Comparison of ENCODE assay signal across 29 mouse cellular contexts in genomic region chr2:69520273-69520672, GRCm38 (mm10).
DNase-seq lines count a peak whose midpoint lies in the region; ATAC-seq and TF ChIP-seq lines count a peak whose summit lies in the region.
"Had no signal": no experiment of that assay in that cellular context is flagged by ENCODE, and none has a peak within 500 bp of the region (broad histone marks: within the 10 kb centered on the region; RNA-seq: fewer than 3 reads in every experiment).

No protein-coding gene starts in this region.

- no peak overlapping the region for H3K9ac ChIP-seq in forebrain, postnatal 0 days
- H3K9ac ChIP-seq in lung, postnatal 0 days (replicated peaks; ENCODE audit: low read depth), result no peak overlapping the region
- no peak overlapping the region for H3K9ac ChIP-seq in forebrain, embryonic 12.5 days
- H3K9ac ChIP-seq: embryonic facial prominence, embryonic 13.5 days; forebrain, embryonic 13.5 days; hindbrain, embryonic 13.5 days; kidney, embryonic 15.5 days; liver, embryonic 13.5 days; lung, embryonic 15.5 days; midbrain, embryonic 12.5 days; neural tube, embryonic 13.5 days had no signal

- no peaks in the 10 kb centered on the region for H3K27me3 ChIP-seq in forebrain, postnatal 0 days (ENCODE audit: insufficient read depth, low read length)
- H3K27me3 ChIP-seq in forebrain, embryonic 10.5 days (ENCODE audit: poor library complexity, severe bottlenecking), result no peaks in the 10 kb centered on the region
- H3K27me3 ChIP-seq in lung, postnatal 0 days (replicated peaks; ENCODE audit: insufficient read depth, low read length), result no peaks in the 10 kb centered on the region
- H3K27me3 ChIP-seq in Patski, result no peaks in the 10 kb centered on the region
- H3K27me3 ChIP-seq in forebrain, embryonic 12.5 days, result no peaks in the 10 kb centered on the region
- H3K27me3 ChIP-seq: embryonic facial prominence, embryonic 13.5 days; forebrain, embryonic 13.5 days; hindbrain, embryonic 13.5 days; kidney, embryonic 15.5 days; liver, embryonic 13.5 days; lung, embryonic 15.5 days; megakaryocyte, embryonic 14.5 days; midbrain, embryonic 12.5 days; neural tube, embryonic 13.5 days had no signal

- no peak for TF ChIP-seq EP300 in lung, postnatal 0 days (IDR thresholded peaks at IDR 0.05)

- H3K4me3 ChIP-seq in forebrain, postnatal 0 days (ENCODE audit: low read depth, low read length), result no peak overlapping the region
- H3K4me3 ChIP-seq in forebrain, embryonic 10.5 days, result no peak overlapping the region
- H3K4me3 ChIP-seq in lung, postnatal 0 days (ENCODE audit: low read depth, low read length), result no peak overlapping the region
- H3K4me3 ChIP-seq in forebrain, embryonic 12.5 days (replicated peaks), result no peak overlapping the region
- H3K4me3 ChIP-seq: embryonic facial prominence, embryonic 13.5 days; erythroblast, embryonic 14.5 days; forebrain, embryonic 13.5 days; hindbrain, embryonic 13.5 days; kidney, embryonic 15.5 days; liver, embryonic 13.5 days; lung, embryonic 15.5 days; megakaryocyte, embryonic 14.5 days; midbrain, embryonic 12.5 days; neural tube, embryonic 13.5 days had no signal

- H3K27ac ChIP-seq in forebrain, postnatal 0 days (ENCODE audit: low read depth, low read length), result no peak overlapping the region
- H3K27ac ChIP-seq in forebrain, embryonic 10.5 days, result no peak overlapping the region
- no peak overlapping the region for H3K27ac ChIP-seq in lung, postnatal 0 days (ENCODE audit: low read length)
- no peak overlapping the region for H3K27ac ChIP-seq in forebrain, embryonic 12.5 days
- H3K27ac ChIP-seq: embryonic facial prominence, embryonic 13.5 days; forebrain, embryonic 13.5 days; hindbrain, embryonic 13.5 days; kidney, embryonic 15.5 days; liver, embryonic 13.5 days; lung, embryonic 15.5 days; midbrain, embryonic 12.5 days; neural tube, embryonic 13.5 days had no signal

- H3K36me3 ChIP-seq in forebrain, postnatal 0 days (ENCODE audit: insufficient read depth), result no peaks in the 10 kb centered on the region
- H3K36me3 ChIP-seq in forebrain, embryonic 10.5 days (replicated peaks), result peaks cover 56% of the 10 kb centered on the region
- no peaks in the 10 kb centered on the region for H3K36me3 ChIP-seq in lung, postnatal 0 days (ENCODE audit: insufficient read depth, low read length)
- no peaks in the 10 kb centered on the region; the same call in 1 of the 2 replicates for H3K36me3 ChIP-seq in forebrain, embryonic 12.5 days (replicated peaks)
- H3K36me3 ChIP-seq: embryonic facial prominence, embryonic 13.5 days; hindbrain, embryonic 13.5 days; kidney, embryonic 15.5 days; liver, embryonic 13.5 days; lung, embryonic 15.5 days; neural tube, embryonic 13.5 days had no signal

- WGBS in forebrain, postnatal 0 days, result 91% methylated on average over 2 of the region's 2 CpGs
- 89% methylated on average over 2 of the region's 2 CpGs for WGBS in forebrain, embryonic 10.5 days
- WGBS in lung, postnatal 0 days, result 89% methylated on average over 2 of the region's 2 CpGs
- 93% methylated on average over 2 of the region's 2 CpGs for WGBS in forebrain, embryonic 12.5 days

- DNase-seq in forebrain, postnatal 0 days, result no peak
- no peak for DNase-seq in forebrain, embryonic 10.5 days (ENCODE audit: extremely low spot score, low spot score)
- DNase-seq in lung, postnatal 0 days (ENCODE audit: low spot score), result no peak
- no peak for DNase-seq in lung, adult 18-20 months
- no peak for DNase-seq in Patski (ENCODE audit: low read depth, low spot score)
- DNase-seq: adrenal gland, postnatal 14 days; cerebellum, adult 11-12 months; cerebellum, postnatal 10 days; gastrocnemius, postnatal 25 days; heart, adult 18-20 months; heart, postnatal 36 days; kidney, adult 11 months; left cerebral cortex, postnatal 4 days; liver, embryonic 13.5 days; lung, postnatal 4 days had no signal

- TF ChIP-seq CTCF in forebrain, postnatal 0 days (IDR thresholded peaks at IDR 0.05; ENCODE audit: low read depth), result 0 out of 2 replicates have a peak, but pooled peaks have one; percentile 9
- peak; percentile 27 for TF ChIP-seq CTCF in lung, postnatal 0 days (IDR thresholded peaks at IDR 0.05)
- TF ChIP-seq CTCF in Patski (IDR thresholded peaks at IDR 0.05), result peak; percentile 70

- H3K4me2 ChIP-seq in forebrain, postnatal 0 days (ENCODE audit: low read depth), result no peak overlapping the region
- H3K4me2 ChIP-seq in lung, postnatal 0 days (replicated peaks; ENCODE audit: low read depth, low read length), result no peak overlapping the region
- no peak overlapping the region for H3K4me2 ChIP-seq in forebrain, embryonic 12.5 days
- H3K4me2 ChIP-seq: embryonic facial prominence, embryonic 13.5 days; forebrain, embryonic 13.5 days; heart, embryonic 11.5 days; hindbrain, embryonic 13.5 days; kidney, embryonic 15.5 days; liver, embryonic 13.5 days; lung, embryonic 15.5 days; midbrain, embryonic 12.5 days; neural tube, embryonic 13.5 days had no signal

- H3K9me3 ChIP-seq in forebrain, postnatal 0 days (ENCODE audit: low read length), result no peaks in the 10 kb centered on the region
- H3K9me3 ChIP-seq in forebrain, embryonic 10.5 days, result 0 out of 2 replicates have a peak, but pooled peaks cover 5% of the 10 kb centered on the region
- no peaks in the 10 kb centered on the region for H3K9me3 ChIP-seq in lung, postnatal 0 days (ENCODE audit: low read length)
- no peaks in the 10 kb centered on the region for H3K9me3 ChIP-seq in forebrain, embryonic 12.5 days
- H3K9me3 ChIP-seq: embryonic facial prominence, embryonic 13.5 days; forebrain, embryonic 13.5 days; hindbrain, embryonic 13.5 days; kidney, embryonic 15.5 days; liver, embryonic 13.5 days; lung, embryonic 15.5 days; neural tube, embryonic 13.5 days had no signal

- POLR2A ChIA-PET in Patski (lab: Charles Lee), result no interaction called here

- no peaks in the 10 kb centered on the region for H3K4me1 ChIP-seq in forebrain, postnatal 0 days (ENCODE audit: insufficient read depth)
- no peaks in the 10 kb centered on the region for H3K4me1 ChIP-seq in forebrain, embryonic 10.5 days
- H3K4me1 ChIP-seq in lung, postnatal 0 days (ENCODE audit: insufficient read depth, low read depth, low read length), result no peaks in the 10 kb centered on the region
- no peaks in the 10 kb centered on the region for H3K4me1 ChIP-seq in forebrain, embryonic 12.5 days
- H3K4me1 ChIP-seq: embryonic facial prominence, embryonic 13.5 days; forebrain, embryonic 13.5 days; hindbrain, embryonic 13.5 days; kidney, embryonic 15.5 days; liver, embryonic 13.5 days; lung, embryonic 15.5 days; megakaryocyte, embryonic 14.5 days; midbrain, embryonic 12.5 days; neural tube, embryonic 13.5 days had no signal

- ATAC-seq in forebrain, postnatal 0 days, result no peak
- no peak for ATAC-seq in lung, postnatal 0 days
- ATAC-seq in Patski, result no peak
- no peak for ATAC-seq in frontal cortex, adult (ENCODE audit: low TSS enrichment)
- no peak for ATAC-seq in erythroblast, adult 5-6 weeks (replicated peaks; ENCODE audit: low FRiP score, poor library complexity, severe bottlenecking)
- ATAC-seq in forebrain, embryonic 12.5 days (ENCODE audit: low FRiP score), result no peak
- ATAC-seq: CD4-positive, CD25-positive, alpha-beta regulatory T cell, adult 4 months; forebrain, embryonic 13.5 days had no signal

- CTCF ChIA-PET in Patski (lab: Charles Lee), result interaction anchor here (0.8 kb wide), 1 partner anchor 11 kb away, joined by 3 read pairs; no protein-coding TSS in a partner anchor

- in situ Hi-C loops in Patski (cut with MboI; ENCODE audit: low pct_unique_long_range_greater_than_20kb), result no loop called here

Comparison
In these comparisons a context has a peak if more than half of its experiments do, and no peak if none do; other contexts are left out.
1. CTCF ChIP-seq: peak in every context shown above with its lines; median percentile 70 in Patski; 27 in lung, postnatal 0 days; 9 in forebrain, postnatal 0 days.